Mouse (Mus musculus): Measurements from ENCODE around the gene Coasy. TPM values are rescaled to one million over a fixed set of nuclear protein-coding genes. Genes with fewer than 3 reads are reported as not detected.

The Coasy gene
- 84.0 and 89.9 TPM in 2 replicates for total RNA-seq (2014; rRNA removed)
- 182 and 194 TPM in 2 replicates for polyA plus RNA-seq (2012; rRNA removed)

GRCm38 (mm10) chr11:101082208-101083082 lies at the start of gene Coasy:
Coasy (plus strand) TSS chr11:101082565.
- Histone ChIP-seq H3K27me3 (ENCODE audit: control insufficient read depth, insufficient read depth, low read length) (no peaks in the 10 kb centered on the region), H3K27ac (replicated peaks; ENCODE audit: insufficient read depth, low read depth, low read length) (peak within 1 kb of the TSS; percentile 90), H3K4me1 (ENCODE audit: control insufficient read depth, insufficient read depth, low read length) (peaks cover 19% of the 10 kb centered on the region), H3K4me3 (ENCODE audit: insufficient read depth, low read depth, low read length) (peak within 1 kb of the TSS; percentile 85), H3K36me3 (ENCODE audit: control insufficient read depth, insufficient read depth, low read length) (no peaks in the 10 kb centered on the region), H3K79me2 (ENCODE audit: control insufficient read depth, insufficient read depth, low read length) (peaks cover 6% of the 10 kb centered on the region; the same call in 1 of the 2 replicates), H3K9ac (ENCODE audit: low read depth, low read length) (peak within 1 kb of the TSS; percentile 94)
- under 1% methylated on average over 51 of the region's 51 CpGs for WGBS
- peak; percentile 85 for DNase-seq (ENCODE audit: extremely low read depth, low read depth, low spot score)
- TF ChIP-seq CTCF (IDR thresholded peaks at IDR 0.05; ENCODE audit: low read depth, low read length) (peak; percentile 8; the same call in 1 of the 2 replicates), POLR2A (IDR thresholded peaks at IDR 0.05; ENCODE audit: extremely low read depth, insufficient read depth, low read length) (peak; percentile 81)

GRCm38 (mm10) chr11:101033856-101034500 lies 48.4 kb upstream of the Coasy start:
- Histone ChIP-seq H3K27me3 (ENCODE audit: control insufficient read depth, insufficient read depth, low read length) (no peaks in the 10 kb centered on the region), H3K4me3 (ENCODE audit: insufficient read depth, low read depth, low read length) (no peak overlapping the region), H3K9ac (ENCODE audit: low read depth, low read length) (no peak overlapping the region), H3K79me2 (ENCODE audit: control insufficient read depth, insufficient read depth, low read length) (no peaks in the 10 kb centered on the region), H3K4me1 (ENCODE audit: control insufficient read depth, insufficient read depth, low read length) (peaks cover 1% of the 10 kb centered on the region; the same call in 1 of the 2 replicates), H3K27ac (replicated peaks; ENCODE audit: insufficient read depth, low read depth, low read length) (no peak overlapping the region), H3K36me3 (ENCODE audit: control insufficient read depth, insufficient read depth, low read length) (peaks cover 36% of the 10 kb centered on the region)
- TF ChIP-seq POLR2A (IDR thresholded peaks at IDR 0.05; ENCODE audit: extremely low read depth, insufficient read depth, low read length) (no peak), CTCF (IDR thresholded peaks at IDR 0.05; ENCODE audit: low read depth, low read length) (no peak)
- no peak for DNase-seq (ENCODE audit: extremely low read depth, low read depth, low spot score)
- WGBS: 94% methylated on average over 17 of the region's 17 CpGs

GRCm38 (mm10) chr11:101034614-101035327 lies 47.6 kb upstream of the Coasy start:
- WGBS: 58% methylated on average over 8 of the region's 8 CpGs
- no peak overlapping the region for H3K27ac ChIP-seq (replicated peaks; ENCODE audit: insufficient read depth, low read depth, low read length)
- H3K79me2 ChIP-seq (ENCODE audit: control insufficient read depth, insufficient read depth, low read length): no peaks in the 10 kb centered on the region
- H3K36me3 ChIP-seq (ENCODE audit: control insufficient read depth, insufficient read depth, low read length): peaks cover 40% of the 10 kb centered on the region
- no peak overlapping the region for H3K9ac ChIP-seq (ENCODE audit: low read depth, low read length)
- TF ChIP-seq CTCF (IDR thresholded peaks at IDR 0.05; ENCODE audit: low read depth, low read length): no peak
- TF ChIP-seq POLR2A (IDR thresholded peaks at IDR 0.05; ENCODE audit: extremely low read depth, insufficient read depth, low read length): no peak
- H3K27me3 ChIP-seq (ENCODE audit: control insufficient read depth, insufficient read depth, low read length): no peaks in the 10 kb centered on the region
- peak; percentile 73 for DNase-seq (ENCODE audit: extremely low read depth, low read depth, low spot score)
- H3K4me3 ChIP-seq (ENCODE audit: insufficient read depth, low read depth, low read length): no peak overlapping the region
- peaks cover 1% of the 10 kb centered on the region; the same call in 1 of the 2 replicates for H3K4me1 ChIP-seq (ENCODE audit: control insufficient read depth, insufficient read depth, low read length)

GRCm38 (mm10) chr11:101035328-101035695 lies 47.1 kb upstream of the Coasy start:
- 92% methylated on average over 4 of the region's 4 CpGs for WGBS
- Histone ChIP-seq H3K9ac (ENCODE audit: low read depth, low read length) (no peak overlapping the region), H3K4me3 (ENCODE audit: insufficient read depth, low read depth, low read length) (no peak overlapping the region), H3K79me2 (ENCODE audit: control insufficient read depth, insufficient read depth, low read length) (no peaks in the 10 kb centered on the region), H3K36me3 (ENCODE audit: control insufficient read depth, insufficient read depth, low read length) (peaks cover 39% of the 10 kb centered on the region), H3K27ac (replicated peaks; ENCODE audit: insufficient read depth, low read depth, low read length) (no peak overlapping the region), H3K4me1 (ENCODE audit: control insufficient read depth, insufficient read depth, low read length) (peaks cover 1% of the 10 kb centered on the region; the same call in 1 of the 2 replicates), H3K27me3 (ENCODE audit: control insufficient read depth, insufficient read depth, low read length) (no peaks in the 10 kb centered on the region)
- no peak for DNase-seq (ENCODE audit: extremely low read depth, low read depth, low spot score)
- TF ChIP-seq CTCF (IDR thresholded peaks at IDR 0.05; ENCODE audit: low read depth, low read length) (no peak), POLR2A (IDR thresholded peaks at IDR 0.05; ENCODE audit: extremely low read depth, insufficient read depth, low read length) (no peak)

- H3K36me3 ChIP-seq (ENCODE audit: control insufficient read depth, insufficient read depth, low read length): peaks cover 47% of the 10 kb centered on the region
- no peak overlapping the region for H3K27ac ChIP-seq (replicated peaks; ENCODE audit: insufficient read depth, low read depth, low read length)
- no peak overlapping the region for H3K4me3 ChIP-seq (ENCODE audit: insufficient read depth, low read depth, low read length)
- no peaks in the 10 kb centered on the region for H3K27me3 ChIP-seq (ENCODE audit: control insufficient read depth, insufficient read depth, low read length)
- peaks cover 1% of the 10 kb centered on the region; the same call in 1 of the 2 replicates for H3K4me1 ChIP-seq (ENCODE audit: control insufficient read depth, insufficient read depth, low read length)
- no peak for TF ChIP-seq POLR2A (IDR thresholded peaks at IDR 0.05; ENCODE audit: extremely low read depth, insufficient read depth, low read length)
- no peak for TF ChIP-seq CTCF (IDR thresholded peaks at IDR 0.05; ENCODE audit: low read depth, low read length)
- 88% methylated on average over 10 of the region's 10 CpGs for WGBS
- H3K9ac ChIP-seq (ENCODE audit: low read depth, low read length): no peak overlapping the region
- no peaks in the 10 kb centered on the region for H3K79me2 ChIP-seq (ENCODE audit: control insufficient read depth, insufficient read depth, low read length)
- no peak for DNase-seq (ENCODE audit: extremely low read depth, low read depth, low spot score)
These were observed 44.6 kb upstream of the Coasy start for GRCm38 (mm10) chr11:101037795-101038194.
